Mouse (Mus musculus) frontal cortex, adult (tissue): ENCODE data around the gene Mcam.

ENCODE experiments used
- ATAC-seq: cut with Nextera tagmentation; 2 replicates; pipeline ENCODE4 v1.9.2; 2017; ENCODE audit warnings: mild to moderate bottlenecking, moderate library complexity, mixed read lengths; ENCODE audit not compliant: low TSS enrichment

Gene Mcam

DNA sequence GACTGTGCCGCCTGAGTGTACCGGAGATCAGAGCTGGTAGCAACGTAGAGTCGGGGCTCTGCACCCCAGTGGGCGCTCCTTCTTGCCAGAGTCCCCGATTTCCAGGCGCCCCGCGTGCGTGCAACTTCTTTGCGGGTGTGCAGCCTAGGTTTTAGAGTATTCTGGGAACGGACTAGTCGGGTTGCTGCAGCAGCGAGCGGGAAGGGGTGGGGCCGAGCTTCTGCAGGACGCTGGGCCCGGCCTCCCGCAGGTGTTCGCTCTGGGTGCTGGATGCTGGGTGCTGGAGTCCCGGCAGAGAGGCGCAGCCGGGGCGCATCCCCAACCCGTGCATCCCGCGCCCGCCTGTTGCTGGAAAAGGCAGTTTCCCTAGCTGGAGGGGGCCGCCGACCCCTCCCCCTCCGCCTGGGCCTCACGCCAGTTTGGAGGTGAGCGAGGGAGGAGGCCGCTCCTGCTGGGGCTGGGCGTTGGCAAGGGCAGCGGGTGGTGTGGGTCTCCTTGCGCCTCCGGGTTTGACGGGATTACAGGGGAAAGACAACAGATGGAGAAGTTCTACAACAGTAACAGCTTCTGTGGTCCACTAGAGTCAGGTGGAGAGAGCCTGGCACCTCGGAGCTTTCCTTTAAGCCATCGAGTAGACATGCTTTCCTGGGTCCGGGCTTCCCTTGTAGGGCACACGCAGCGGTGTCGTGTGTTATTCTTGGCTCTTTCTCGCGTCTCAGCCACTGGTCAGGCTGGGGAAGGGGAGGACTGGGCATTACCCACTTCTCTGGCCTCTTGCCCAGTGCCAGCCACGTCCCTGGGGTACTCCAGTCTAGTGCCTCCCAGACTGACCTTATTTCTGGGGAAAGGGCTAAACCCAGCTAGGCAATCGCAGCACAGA, 822 bp downstream of the Mcam start:
- no peak for ATAC-seq

DNA sequence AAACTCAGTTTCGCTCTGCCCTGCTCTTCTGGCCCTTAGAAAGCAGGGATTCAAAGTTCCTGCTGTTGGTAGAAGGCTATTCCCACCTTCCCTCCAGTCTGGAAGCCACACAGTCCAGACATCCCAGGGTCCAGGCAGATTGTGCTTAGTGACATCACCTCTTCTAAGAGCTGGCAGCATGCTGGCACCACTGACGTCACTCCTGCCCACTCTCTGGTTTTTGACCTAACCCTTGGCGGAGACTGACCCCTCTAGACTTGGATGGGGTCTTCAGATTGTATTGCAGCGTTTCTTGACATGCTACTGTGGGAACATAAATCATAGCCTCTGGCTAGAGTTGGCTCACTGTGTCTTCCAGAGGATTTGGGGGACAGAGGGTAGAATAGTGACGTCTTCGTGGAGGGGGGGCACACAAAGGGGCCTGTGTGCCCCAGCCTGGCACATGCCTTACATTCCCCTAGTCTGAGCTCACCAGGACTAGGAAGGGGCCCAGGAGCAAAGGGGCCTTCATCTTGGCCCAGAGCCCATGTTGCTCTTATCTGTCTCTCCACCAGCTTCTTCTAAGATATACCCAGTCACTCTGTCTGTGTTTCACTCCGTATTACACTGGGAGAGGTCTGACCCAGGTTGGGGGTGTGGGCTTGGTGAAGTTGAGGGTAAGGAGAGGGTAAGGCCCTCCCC, 1.6 kb downstream of the Mcam start:
- no peak for ATAC-seq

- ATAC-seq, result no peak
Measured at GRCm38 (mm10) chr9:44137846-44138245, 3.6 kb downstream of the Mcam start.

DNA sequence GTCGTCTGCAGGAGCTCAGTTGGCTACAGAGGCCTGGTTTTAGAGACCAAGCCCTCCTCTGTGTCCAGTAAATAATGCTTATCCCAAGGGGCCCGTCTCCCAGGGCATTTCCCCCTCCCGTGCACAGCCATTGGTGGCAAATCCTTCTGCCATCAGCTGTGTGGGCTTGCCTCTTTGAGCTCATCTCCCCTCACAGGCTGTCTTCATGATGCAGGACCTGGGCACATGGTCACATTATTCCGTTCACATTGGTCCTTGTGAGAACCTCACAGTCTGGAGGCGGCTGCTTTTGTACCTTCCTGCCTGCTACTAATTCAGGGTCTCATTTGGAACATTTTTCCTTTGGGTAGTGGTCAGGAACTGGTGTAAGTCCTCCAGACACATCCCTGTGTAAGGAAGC, 7.7 kb downstream of the Mcam start:
- ATAC-seq, result no peak

- no peak for ATAC-seq
Measured at GRCm38 (mm10) chr9:44143421-44143820, 9.2 kb downstream of the Mcam start.

DNA sequence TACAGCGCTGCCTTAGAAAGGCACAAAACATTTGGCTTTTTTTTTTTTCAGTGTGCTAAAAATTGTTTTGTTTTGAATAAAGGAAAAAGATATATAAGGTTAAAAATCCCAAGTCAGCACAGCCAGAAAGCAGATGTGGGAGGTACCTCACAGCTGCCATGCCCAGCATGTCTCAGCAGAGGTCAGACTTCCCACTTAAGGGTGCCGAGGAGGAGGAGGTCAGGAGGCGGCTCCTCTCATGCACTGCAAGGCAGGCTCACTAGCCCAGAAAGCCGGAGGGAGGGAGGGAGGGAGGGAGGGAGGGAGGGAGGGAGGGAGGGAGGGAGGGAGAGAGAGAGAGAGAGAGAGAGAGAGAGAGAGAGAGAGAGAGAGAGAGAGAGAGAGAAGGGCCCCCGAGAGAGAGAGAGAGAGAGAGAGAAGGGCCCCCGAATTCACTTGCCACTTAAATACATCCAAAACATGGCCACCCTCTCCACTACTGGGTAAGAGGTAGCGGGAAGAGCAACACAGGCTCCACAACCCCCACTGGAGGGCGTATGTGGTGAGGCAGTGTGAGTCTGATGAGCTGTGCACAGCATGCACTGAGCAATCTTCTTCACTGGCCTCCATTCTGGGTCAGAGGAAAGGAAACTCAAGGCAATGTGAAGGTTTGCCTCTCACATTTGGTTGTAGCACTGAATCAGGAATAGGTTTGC, 9.9 kb downstream of the Mcam start:
- peak; percentile 68; the same call in 1 of the 2 replicates for ATAC-seq

- ATAC-seq, result no peak
Measured at GRCm38 (mm10) chr9:44144718-44145060, 10.4 kb downstream of the Mcam start.

- no peak for ATAC-seq
Measured at GRCm38 (mm10) chr9:44147290-44147689, 13.0 kb downstream of the Mcam start.

- ATAC-seq, result no peak
Measured at GRCm38 (mm10) chr9:44159886-44160285, 25.6 kb downstream of the Mcam start.

GRCm38 (mm10) chr9:44168931-44169330, 34.7 kb downstream of the Mcam start:
- no peak for ATAC-seq

GRCm38 (mm10) chr9:44170691-44171151, 36.5 kb downstream of the Mcam start:
- ATAC-seq, result no peak

DNA sequence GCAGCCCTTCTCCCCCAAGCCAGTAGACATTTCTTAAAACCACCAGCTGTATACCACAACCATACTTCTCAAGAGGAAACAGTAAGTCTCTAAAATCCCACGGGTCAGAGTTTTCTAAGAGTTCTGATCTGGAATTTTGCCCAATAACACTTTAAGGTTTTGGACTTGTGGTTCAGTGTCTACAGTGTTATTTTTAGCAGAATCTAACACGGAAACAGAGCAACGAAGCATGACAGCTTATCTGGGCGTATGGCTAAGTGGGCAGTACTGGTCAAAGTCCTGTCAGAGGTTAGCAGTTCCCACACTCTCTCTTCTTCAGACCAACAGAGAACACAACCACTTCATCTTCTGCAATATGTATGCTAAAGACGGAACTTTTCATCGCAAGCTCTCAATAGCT, 41.3 kb downstream of the Mcam start:
- no peak; the same call in 1 of the 2 replicates for ATAC-seq

DNA sequence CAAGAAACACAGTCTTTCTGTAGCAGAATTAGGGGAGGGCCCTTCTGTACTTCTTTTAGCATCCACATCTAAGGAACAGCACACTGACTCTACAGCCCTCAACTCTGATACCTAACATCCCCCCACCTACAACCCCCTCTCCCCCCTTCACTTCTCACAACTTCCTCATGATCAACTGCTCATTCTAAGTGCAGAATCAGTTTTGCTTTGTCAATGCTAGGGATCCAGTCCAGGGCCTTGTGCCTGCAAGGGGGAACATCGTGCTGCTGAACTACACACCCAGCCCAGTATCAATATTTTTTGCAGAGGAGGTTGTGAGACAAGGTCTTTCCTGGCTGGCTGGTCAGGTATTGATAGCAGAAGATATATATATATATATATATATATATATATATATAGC, 41.7 kb downstream of the Mcam start:
- ATAC-seq, result no peak

DNA sequence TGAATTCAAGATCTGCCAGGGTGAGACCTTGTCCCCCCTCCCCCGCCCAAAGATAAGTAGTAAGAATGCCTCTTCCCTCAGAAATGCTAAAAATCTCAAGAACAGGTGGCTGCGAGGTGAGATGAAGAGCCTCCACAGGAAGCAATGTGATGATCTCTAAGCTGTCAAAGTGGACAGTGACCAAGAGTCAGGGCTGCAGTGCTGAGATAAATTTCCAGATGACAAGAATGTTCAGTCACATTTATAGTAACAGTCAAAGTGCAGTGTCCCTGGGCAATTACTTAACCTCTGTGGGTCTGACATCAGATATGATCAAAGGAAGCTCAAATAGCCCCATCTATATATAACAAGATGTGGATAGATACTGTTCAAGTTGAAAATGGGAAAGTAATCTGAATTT, 43.1 kb downstream of the Mcam start:
- no peak for ATAC-seq

GRCm38 (mm10) chr9:44178389-44178788, 44.1 kb downstream of the Mcam start:
- ATAC-seq, result no peak

GRCm38 (mm10) chr9:44178811-44179210, 44.5 kb downstream of the Mcam start:
- no peak for ATAC-seq

- no peak for ATAC-seq
Measured at GRCm38 (mm10) chr9:44181537-44181936, 47.3 kb downstream of the Mcam start.

- no peak; the same call in 1 of the 2 replicates for ATAC-seq
Measured at GRCm38 (mm10) chr9:44182260-44182659, 48.0 kb downstream of the Mcam start.

DNA sequence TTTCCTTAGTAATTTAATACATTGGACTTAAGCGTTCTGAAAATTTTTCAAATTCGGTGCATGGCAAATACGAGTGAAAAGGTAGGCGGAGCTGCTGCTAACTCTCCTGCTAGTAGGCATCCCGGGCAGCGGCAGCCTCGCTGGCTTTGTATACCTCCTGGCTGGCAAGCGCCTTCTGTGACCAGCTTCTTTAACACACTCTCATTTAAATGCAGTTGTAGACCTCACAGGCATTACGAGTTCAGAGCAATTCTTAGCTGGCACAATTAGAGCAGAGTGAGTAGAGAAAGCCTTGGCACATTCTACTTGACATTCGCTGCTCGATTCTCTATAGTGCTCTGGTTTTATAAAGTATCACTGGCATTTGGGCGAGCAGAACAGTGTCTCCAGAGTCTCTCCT, 54.0 kb downstream of the Mcam start:
- peak; percentile 70 for ATAC-seq

- ATAC-seq, result no peak
Measured at GRCm38 (mm10) chr9:44191166-44191565, 56.9 kb downstream of the Mcam start.

GRCm38 (mm10) chr9:44192312-44192711, 58.0 kb downstream of the Mcam start:
- ATAC-seq, result no peak
